Mouse (Mus musculus) 416B (cell line): ENCODE results near the gene Dguok.

ENCODE experiments used
- DNase-seq: peaks from one replicate; pipeline ENCODE4 v3.0.0; 2011; ENCODE audit warnings: low read depth

Dguok gene

GRCm38 (mm10) chr6:83456131-83456983 lies 50.4 kb downstream of the Dguok start:
- DNase-seq = peak; percentile 71

DNA sequence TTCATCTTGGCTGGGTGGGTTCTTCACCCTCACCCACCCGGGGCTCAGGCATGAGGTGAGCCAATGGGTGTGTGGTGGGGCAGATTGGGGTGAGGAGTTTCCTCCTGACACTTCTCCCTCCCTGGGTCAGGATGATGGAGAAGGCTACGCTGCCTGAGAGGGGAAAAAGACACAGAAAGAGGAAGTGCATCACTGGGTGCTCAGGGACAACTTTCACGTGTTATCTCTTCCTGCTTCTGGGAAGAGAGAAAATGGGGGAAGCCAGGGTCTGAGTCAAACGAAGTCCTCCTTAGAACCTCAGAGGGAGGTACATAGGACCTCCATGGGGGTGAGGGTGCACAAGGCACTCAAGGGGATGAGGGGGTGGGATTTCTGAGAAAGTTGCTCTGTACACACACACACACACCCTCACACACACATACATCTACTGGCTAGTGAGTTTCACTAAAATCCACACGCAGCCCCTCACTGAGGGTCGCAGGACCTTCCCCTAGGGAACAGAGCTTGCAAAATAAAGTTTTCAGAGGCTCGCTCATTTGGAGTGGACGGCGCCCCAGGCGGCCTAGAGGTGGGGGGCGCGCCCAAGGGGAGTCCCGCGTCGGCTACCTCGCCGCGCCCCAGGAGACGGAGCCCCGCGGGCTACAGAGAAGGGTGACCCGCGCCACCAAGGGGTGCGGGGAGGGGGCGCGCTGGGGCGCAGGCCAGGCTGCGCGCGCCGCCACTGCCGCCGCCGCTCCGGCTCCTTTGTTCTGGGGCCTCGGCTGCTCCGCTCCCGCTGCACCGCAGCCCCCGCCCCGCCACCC lies 51.2 kb downstream of the Dguok start:
- DNase-seq = peak; percentile 78

DNA sequence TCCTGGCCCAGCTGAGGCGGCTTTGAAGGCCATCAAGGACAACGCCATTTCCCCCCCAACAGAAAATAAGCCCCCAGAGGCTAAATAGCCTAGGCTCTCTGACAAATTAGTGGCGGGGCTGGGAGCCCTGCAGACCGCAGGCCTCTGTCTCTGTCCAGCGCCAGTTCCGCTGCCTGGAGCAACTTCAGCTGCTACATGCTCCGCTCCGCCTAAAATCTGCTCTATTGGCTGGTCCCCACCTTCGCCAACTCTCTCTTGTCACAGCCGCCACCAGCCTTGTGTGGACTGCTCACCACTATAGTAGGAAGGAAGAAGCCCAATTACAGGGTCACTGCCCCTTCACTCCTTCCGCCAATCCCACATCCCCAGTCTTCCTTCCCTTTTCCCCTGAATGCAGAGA lies 53.1 kb downstream of the Dguok start:
- DNase-seq = peak; percentile 31

DNA sequence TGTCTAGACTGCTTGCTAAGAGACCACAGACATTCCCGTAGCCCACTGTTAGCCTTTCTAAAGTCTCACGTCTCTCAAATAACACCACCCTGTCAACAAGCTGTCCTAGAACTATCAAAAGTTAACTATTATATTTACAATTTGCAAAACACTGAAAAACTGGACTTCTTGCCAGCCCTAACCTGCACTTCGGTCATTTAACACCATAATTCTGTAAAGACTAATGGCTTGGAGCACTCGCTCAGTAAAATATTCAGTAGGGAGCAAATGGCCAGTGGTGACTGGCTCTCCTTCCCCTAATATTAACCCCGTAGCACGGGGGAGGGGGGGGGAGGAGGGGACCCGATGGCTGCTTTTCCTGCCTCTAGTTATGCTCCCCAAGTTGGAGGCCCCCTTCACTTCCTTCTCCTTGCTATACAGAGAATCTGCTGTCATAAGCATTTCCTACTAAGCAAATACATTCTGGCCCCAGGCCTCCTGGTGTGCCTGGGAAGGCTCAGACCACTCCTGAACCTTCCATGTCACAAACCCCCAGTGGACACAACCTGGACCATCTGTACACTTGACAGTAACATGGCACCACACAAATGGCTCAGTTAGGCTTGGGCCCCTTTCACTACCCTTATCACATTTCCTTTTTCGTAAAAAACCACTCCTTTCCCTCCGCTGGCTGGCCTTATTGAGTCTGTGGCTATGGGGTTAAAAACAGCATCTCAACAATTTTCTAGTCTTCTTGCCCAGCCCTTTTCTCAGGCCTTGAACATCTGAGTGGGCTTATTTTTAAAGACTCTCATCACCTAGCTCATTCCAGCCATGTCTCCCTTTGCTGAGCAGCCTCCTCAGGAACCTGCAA lies 56.1 kb downstream of the Dguok start:
- DNase-seq = peak; percentile 67

DNA sequence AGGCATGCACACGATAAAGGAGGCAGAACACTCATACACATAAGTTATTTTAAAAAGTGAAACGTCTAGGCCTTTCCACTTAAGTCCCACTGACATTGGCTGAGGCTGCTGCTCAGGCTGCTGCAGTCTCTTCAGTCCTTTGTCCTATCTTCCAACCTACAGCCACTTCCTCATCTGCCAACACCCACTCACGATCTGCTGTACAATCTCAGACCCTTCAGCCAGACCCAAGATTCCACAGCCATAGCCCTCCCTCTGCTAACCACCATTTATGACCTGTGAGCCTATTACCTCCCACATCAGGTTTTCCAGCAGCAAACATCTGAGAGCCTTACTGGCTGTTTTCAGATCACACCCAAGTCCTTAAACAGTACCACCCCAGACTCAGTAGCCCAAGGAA lies 57.3 kb downstream of the Dguok start:
- DNase-seq = no peak

DNA sequence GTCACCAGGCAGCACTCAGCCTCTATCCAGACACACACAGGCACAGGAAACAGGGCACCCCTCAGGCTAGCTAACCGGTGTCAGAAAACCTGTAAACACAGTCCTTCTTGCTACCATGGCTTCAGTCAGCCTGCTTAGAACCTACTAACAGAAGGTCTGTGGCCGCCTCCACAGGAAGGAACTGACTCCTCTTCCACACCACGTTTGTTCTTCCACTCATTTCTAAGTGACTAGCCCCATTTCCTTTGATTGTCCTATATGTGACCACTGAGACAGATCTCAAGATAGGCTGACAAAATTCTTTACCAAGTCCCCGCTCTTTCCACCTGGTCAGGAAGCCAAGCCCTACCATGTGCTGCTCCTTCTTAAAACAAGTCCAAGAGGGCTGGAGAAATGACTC lies 57.9 kb downstream of the Dguok start:
- DNase-seq = peak; percentile 93

GRCm38 (mm10) chr6:83447031-83447430 lies 59.7 kb downstream of the Dguok start:
- no peak for DNase-seq

- no peak for DNase-seq
Measured at GRCm38 (mm10) chr6:83445796-83446195, 61.0 kb downstream of the Dguok start.

DNA sequence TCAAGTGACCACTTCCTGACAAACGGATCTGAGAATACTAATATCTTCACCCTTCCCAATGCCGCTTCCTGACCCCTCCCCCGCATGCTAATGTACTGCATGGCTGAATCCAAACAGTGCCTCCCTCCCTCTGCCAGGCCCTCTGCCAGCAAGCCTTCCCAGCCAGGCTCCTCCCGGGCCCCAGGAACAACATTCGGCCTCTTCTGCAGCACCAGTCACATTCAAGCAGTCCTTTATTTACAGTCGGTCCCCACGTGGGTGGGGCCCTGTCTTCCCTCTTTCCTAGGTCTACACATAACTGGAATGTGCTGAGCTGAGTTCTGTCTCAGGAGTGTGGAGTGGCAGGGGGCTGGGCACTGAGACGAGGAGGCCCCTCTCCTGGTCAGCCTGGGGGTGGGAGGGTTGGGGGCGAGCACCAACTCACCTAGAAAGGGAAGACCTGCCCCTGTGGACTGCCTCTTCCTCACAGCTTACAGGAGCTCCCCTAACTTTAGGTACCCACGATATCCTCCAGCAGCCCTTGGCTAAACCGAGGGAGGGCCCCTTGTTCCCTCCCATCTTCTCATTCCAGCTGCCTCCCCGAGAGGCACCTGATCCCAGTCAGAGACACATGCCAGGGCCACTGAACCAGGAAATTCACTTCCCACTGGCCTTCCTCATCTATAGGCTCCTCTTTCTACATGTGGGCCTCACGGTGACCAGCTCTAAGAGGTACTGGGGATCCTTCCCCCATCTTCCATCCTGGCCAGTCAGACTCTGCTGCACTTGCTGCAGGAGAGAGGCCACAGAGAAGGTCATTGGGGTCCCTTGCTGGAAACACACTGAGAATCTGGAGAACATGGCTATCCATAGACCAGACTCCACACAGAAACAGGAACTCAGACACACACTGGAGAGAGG lies 63.1 kb downstream of the Dguok start:
- no peak for DNase-seq

DNA sequence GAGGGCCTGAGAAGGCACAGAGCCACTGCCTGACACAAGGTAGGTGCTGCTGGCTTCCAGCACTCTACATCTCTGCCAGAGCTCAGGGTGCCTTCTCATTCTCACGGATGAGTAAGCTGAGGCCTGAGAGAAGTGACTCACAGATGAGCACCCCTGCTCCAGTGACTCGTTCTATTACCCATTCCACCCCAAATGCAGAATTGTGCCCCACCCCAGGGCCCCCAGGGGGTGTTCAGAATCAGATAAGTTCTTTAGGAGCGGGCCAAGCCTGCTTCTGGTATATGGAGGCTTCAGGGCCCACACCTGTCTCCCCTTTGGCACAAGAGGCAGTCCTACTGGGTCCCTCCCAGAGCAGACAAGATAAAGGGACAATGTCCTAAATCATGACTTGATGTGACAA lies 64.1 kb downstream of the Dguok start:
- DNase-seq = peak; percentile 54

DNA sequence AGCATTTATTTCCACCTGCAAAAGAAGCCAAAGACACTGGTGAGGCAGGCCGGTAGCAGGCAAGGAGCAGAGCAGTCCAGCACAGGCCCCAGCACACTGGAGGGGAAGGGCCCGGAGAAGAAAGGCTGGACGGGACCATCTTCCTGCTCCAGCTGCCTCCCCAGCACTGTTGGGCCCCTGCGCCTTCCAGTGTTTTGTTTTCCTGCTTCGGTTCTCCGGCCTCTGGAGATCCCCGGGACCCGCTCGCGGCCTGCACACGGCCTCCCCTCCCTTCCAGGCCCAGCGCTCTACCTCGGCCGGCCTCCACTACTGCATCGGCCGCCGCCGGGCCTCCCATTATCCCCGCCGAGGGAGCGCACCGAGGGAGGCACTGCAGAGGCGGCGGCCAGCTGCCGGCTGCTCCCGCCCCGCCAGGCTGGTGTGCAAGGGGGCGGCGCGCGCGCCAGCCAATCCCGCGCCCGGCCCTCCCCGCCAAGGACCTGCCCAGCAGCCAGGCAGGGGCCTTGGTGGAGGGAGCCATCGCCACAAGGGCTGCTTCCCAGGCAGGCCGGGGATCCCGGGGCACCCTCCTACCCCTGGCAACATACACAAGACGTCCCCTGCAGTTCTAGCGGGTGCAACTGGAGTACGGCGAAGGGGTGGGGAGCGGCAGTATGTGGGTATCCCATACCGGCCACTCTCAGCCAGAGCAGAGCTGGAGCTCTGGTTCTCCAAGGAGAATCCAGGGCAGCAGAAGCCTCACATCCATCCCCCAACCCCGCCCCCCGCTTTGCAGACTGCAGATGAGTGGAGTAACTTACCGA lies 65.3 kb downstream of the Dguok start:
- no peak for DNase-seq

GRCm38 (mm10) chr6:83440510-83441258 lies 66.1 kb downstream of the Dguok start:
- no peak for DNase-seq

DNA sequence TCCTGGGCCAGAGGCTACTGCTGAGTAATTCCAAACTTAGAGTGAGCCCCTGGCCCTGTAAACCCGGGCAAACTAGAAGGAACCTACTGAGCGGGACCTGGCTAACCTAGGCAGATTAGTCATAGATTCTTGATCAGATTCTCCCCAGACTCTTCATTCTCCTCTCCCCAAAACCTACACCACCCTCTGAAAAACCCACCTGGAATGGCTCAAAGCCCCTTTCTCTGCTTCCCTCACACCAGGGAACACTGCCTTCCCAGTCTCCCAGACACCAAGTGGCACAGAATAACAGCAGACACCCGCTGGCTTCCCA lies 66.6 kb downstream of the Dguok start:
- no peak for DNase-seq

DNA sequence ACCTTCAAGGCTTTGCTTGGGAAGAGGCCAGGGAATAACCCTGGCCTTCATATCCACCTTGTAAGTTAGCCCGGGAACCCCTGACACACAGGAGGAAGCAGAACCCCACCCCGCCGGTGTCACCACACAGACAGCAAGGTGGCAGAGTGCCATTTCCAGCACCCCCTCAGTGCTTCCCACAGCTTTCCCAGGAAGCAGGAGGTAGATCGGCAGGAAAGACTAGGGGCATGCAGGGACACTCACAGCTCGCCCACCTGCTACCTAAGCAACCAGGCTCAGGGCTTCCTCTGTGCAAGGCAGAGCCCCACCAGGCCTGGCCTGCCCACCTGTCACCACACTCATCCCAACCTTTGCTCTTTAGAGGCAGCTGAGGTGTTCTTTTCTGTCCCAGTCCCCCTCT lies 67.0 kb downstream of the Dguok start:
- DNase-seq = no peak

- DNase-seq = no peak
Measured at GRCm38 (mm10) chr6:83439119-83439767, 67.5 kb downstream of the Dguok start.

GRCm38 (mm10) chr6:83438584-83438983 lies 68.2 kb downstream of the Dguok start:
- no peak for DNase-seq

DNA sequence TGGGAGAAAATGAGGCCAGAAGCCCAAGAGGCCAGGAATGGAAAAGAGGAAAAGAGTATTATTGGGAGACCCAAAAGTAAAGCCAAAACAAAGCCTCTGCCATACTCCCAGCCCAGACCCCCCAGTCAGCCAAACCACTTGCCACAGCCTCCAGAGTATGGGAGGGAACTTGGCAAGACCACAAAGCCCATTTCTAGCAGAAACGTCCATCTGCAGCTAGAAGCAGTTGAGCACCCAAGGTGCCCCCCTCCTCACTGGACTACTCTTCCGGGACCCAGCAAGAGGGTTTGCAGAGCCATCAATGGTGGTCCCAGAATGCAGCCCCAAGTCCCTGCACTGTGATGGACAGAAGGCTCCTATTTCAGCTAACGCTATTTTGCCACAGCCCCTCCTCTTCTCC lies 69.0 kb downstream of the Dguok start:
- no peak for DNase-seq

- DNase-seq = no peak
Measured at GRCm38 (mm10) chr6:83437225-83437624, 69.5 kb downstream of the Dguok start.

GRCm38 (mm10) chr6:83436547-83436946 lies 70.2 kb downstream of the Dguok start:
- peak; percentile 53 for DNase-seq
